Mouse (Mus musculus): ENCODE results near the gene Slc25a48.

- TF ChIP-seq CTCF (IDR thresholded peaks at IDR 0.05; ENCODE audit: control insufficient read depth, insufficient read depth, low read length) (no peak), POLR2A (IDR thresholded peaks at IDR 0.05; ENCODE audit: borderline replicate concordance, control insufficient read depth, low read depth, low read length) (no peak)
Measured at GRCm38 (mm10) chr13:56444112-56444511, 6.0 kb downstream of the Slc25a48 start.

All from bone marrow, adult 2 months (tissue).